Mouse (Mus musculus) heart, adult 9 months (tissue): ENCODE data around the gene Klhl2.

Experiments
- DNase-seq, 2 experiments: peaks; one replicate each; pipeline ENCODE4 v3.0.0; 2022; ENCODE audit warnings: low spot score in 2 of 2

The Klhl2 gene

DNA sequence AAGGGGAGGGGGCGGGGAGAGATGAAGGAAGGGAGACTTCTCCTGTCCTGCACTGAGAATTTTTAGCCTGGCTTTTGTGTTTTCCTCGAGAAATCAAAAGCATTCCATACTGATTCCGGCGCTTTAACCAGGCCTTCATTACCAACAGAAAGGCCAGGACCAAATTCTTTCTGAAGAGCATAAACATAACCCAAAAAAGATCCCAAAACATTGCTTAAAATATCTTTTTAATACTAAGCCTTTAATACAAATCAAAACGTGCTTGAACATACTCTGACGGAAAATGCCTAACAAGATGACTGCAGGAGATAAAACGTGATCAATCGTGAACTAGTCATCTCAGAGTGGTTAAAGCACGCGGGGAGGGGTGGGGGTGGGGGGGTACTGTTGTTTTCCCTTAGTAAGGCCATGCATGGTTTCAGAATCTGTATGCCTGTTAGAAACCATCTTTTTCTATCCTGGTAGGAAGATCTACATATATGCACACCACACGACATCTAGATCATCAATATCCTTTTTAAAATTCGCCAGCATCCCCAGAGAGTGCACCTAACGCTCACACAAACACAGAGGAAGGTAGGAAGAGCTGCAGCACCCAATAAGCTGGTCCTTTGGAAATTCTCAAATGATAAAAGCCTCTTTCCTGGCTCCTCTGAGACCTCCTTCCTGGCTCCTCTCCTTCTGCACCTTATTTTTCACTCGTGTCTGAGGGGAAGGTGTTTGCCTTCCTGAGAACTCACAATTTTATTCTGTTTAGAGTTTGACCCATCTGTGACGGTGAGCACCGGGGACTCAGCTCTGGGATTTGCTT is 158.0 kb downstream of the Klhl2 start:
- no peak for DNase-seq

DNA sequence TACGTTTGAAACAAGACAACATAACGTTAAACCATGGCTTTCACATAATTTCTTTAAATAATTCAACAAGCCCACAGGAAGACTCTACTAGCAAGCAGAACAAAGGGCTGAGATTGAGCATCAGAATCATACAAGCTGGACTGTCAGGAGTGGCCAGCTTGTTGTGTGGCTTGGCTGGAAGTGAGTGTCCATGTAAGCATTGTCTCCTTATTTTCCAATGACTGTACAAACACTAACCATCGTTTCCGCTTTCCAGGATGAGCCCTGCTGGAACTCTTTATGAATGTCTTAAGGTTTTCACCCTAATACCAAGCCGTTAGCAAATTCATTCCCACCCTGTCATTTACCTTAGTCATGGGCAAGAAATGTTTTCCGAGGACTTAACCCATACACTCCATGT is 159.0 kb downstream of the Klhl2 start:
- DNase-seq = no peak

DNA sequence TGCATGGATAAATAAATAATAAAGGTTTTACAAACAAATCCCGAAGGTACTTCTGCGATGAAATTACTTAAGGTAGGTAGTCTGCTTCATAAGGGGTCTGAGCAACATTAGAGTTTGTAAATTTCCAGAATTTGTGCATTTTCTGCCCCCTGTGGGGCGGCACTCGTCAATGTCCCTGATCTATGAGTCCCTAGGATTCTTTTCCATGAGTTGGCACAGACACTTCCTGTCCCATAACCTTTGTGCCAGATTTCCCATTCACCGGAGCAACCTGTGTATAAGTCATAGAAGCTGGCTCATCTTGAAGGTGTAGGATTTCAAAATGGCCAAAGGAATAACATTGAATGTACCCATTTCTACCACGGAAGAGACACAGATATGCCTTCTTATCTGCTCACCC is 159.5 kb downstream of the Klhl2 start:
- DNase-seq = no peak
